Mouse (Mus musculus) intestine, embryonic 14.5 days (tissue): Measurements from ENCODE around the gene Plaur. TPM values are rescaled to one million over a fixed set of nuclear protein-coding genes. Genes with fewer than 3 reads are reported as not detected.

Source experiments
- ATAC-seq: fragments of 200-750 bp; cut with Nextera tagmentation; replicated peaks from 2 replicates; pipeline ENCODE4 v1.8.0; 2017; ENCODE audit warnings: low read depth, moderate number of reproducible peaks, moderate TSS enrichment, moderate library complexity; ENCODE audit not compliant: low FRiP score, low TSS enrichment
- DNase-seq: peaks from one replicate; pipeline ENCODE4 v3.0.0-alpha.2; 2018; ENCODE audit warnings: low spot score
- H3K27ac ChIP-seq: fragments of 300-500 bp; sonication (generic); 2 replicates; pipeline ENCODE4 v1.5.1; 2014; ENCODE audit warnings: low read depth, mild to moderate bottlenecking, control low read depth
- H3K27me3 ChIP-seq: fragments of 300-500 bp; sonication (generic); replicated peaks from 2 replicates; pipeline ENCODE4 v1.6.1; 2014; ENCODE audit warnings: low read length, control low read depth; ENCODE audit not compliant: control insufficient read depth, insufficient read depth
- H3K36me3 ChIP-seq: fragments of 300-500 bp; sonication (generic); 2 replicates; pipeline ENCODE4 v1.6.1; 2014; ENCODE audit warnings: low read length, control low read depth; ENCODE audit not compliant: control insufficient read depth, insufficient read depth
- H3K4me1 ChIP-seq: fragments of 300-500 bp; sonication (generic); replicated peaks from 2 replicates; pipeline ENCODE4 v1.6.1; 2014; ENCODE audit warnings: low read length, control low read depth, mixed read lengths; ENCODE audit not compliant: control insufficient read depth, insufficient read depth
- H3K4me2 ChIP-seq: fragments of 300-500 bp; sonication (generic); 2 replicates; pipeline ENCODE4 v1.6.1; 2014; ENCODE audit warnings: low read length
- H3K4me3 ChIP-seq: fragments of 300-500 bp; sonication (generic); 2 replicates; pipeline ENCODE4 v1.5.1; 2014; ENCODE audit warnings: low read depth, low read length, control low read depth, mixed read lengths
- H3K9ac ChIP-seq: fragments of 300-500 bp; sonication (generic); 2 replicates; pipeline ENCODE4 v1.6.1; 2014; ENCODE audit warnings: mild to moderate bottlenecking, low read length
- H3K9me3 ChIP-seq: fragments of 300-500 bp; sonication (generic); 2 replicates; pipeline ENCODE4 v1.6.1; 2016; ENCODE audit warnings: low read length, control low read depth; ENCODE audit not compliant: control insufficient read depth
- WGBS: fragments of 180-500 bp; shearing (Covaris S2); extraction: QIAGEN DNeasy Blood & Tissue Kit; methylation state at CpG from one replicate; pipeline ENCODE4 v1.1.7; 2014; 5-methylcytosine and 5-hydroxymethylcytosine counted together
- polyA plus RNA-seq: library from polyadenylated mRNA; unstranded; fragments of >200 nt; fragmentation: Nextera tagmentation; extraction: Ambion mirVana; gene quantifications from 2 replicates; pipeline ENCODE4 v1.2.1, GENCODE M21; 2014

The Plaur gene
- polyA plus RNA-seq, 1 experiment from 2014 or later: 10.0 TPM

GRCm38 (mm10) chr7:24451855-24452311 is 10.4 kb upstream of the Plaur start, which contains the start of gene Irgc1:
Irgc1 (minus strand) TSS chr7:24452297.
- Histone ChIP-seq H3K4me2 (no peak within 1 kb of the TSS), H3K4me3 (no peak within 1 kb of the TSS), H3K36me3 (no peaks in the 10 kb centered on the region), H3K9ac (no peak within 1 kb of the TSS), H3K27me3 (no peaks in the 10 kb centered on the region), H3K4me1 (no peaks in the 10 kb centered on the region), H3K27ac (no peak within 1 kb of the TSS), H3K9me3 (no peaks in the 10 kb centered on the region)
- no peak for ATAC-seq
- 69% methylated on average over 9 of the region's 9 CpGs for WGBS
- DNase-seq: no peak

GRCm38 (mm10) chr7:24454199-24454598 is 8.1 kb upstream of the Plaur start:
- Histone ChIP-seq H3K9me3 (no peaks in the 10 kb centered on the region), H3K4me1 (0 out of 2 replicates have a peak, but pooled peaks cover 5% of the 10 kb centered on the region), H3K4me2 (no peak overlapping the region), H3K27me3 (no peaks in the 10 kb centered on the region), H3K36me3 (no peaks in the 10 kb centered on the region), H3K4me3 (no peak overlapping the region), H3K9ac (no peak overlapping the region), H3K27ac (no peak overlapping the region)
- ATAC-seq (no peak), DNase-seq (no peak)
- 78% methylated on average over 2 of the region's 2 CpGs for WGBS

- ATAC-seq: no peak
- WGBS: 74% methylated on average over 5 of the region's 5 CpGs
- H3K9ac ChIP-seq: no peak overlapping the region
- no peak overlapping the region for H3K4me2 ChIP-seq
- peaks cover 10% of the 10 kb centered on the region; the same call in 1 of the 2 replicates for H3K4me1 ChIP-seq
- no peak overlapping the region for H3K4me3 ChIP-seq
- H3K9me3 ChIP-seq: no peaks in the 10 kb centered on the region
- DNase-seq: no peak
- H3K27ac ChIP-seq: no peak overlapping the region
- H3K27me3 ChIP-seq: no peaks in the 10 kb centered on the region
- H3K36me3 ChIP-seq: no peaks in the 10 kb centered on the region
Observed at GRCm38 (mm10) chr7:24455726-24456125, 6.6 kb upstream of the Plaur start.

GRCm38 (mm10) chr7:24457726-24458370 is 4.4 kb upstream of the Plaur start:
- ATAC-seq (no peak), DNase-seq (no peak)
- no peak overlapping the region for H3K27ac ChIP-seq
- peaks cover 18% of the 10 kb centered on the region for H3K4me1 ChIP-seq
- no peak overlapping the region for H3K9ac ChIP-seq
- no peaks in the 10 kb centered on the region for H3K36me3 ChIP-seq
- 43% methylated on average over 10 of the region's 10 CpGs for WGBS
- no peak overlapping the region for H3K4me2 ChIP-seq
- H3K4me3 ChIP-seq: no peak overlapping the region
- no peaks in the 10 kb centered on the region for H3K9me3 ChIP-seq
- no peaks in the 10 kb centered on the region for H3K27me3 ChIP-seq

GRCm38 (mm10) chr7:24459440-24459839 is 2.8 kb upstream of the Plaur start:
- Histone ChIP-seq H3K36me3 (no peaks in the 10 kb centered on the region), H3K9ac (no peak overlapping the region), H3K27me3 (no peaks in the 10 kb centered on the region), H3K9me3 (no peaks in the 10 kb centered on the region), H3K27ac (no peak overlapping the region), H3K4me2 (peak overlapping the region; percentile 8; the same call in 1 of the 2 replicates), H3K4me3 (no peak overlapping the region), H3K4me1 (peaks cover 24% of the 10 kb centered on the region)
- WGBS: 68% methylated on average over 5 of the region's 5 CpGs
- peak; percentile 30; the same call in 1 of the 2 replicates for ATAC-seq
- DNase-seq: no peak

- Histone ChIP-seq H3K27ac (no peak overlapping the region), H3K9ac (no peak overlapping the region), H3K36me3 (no peaks in the 10 kb centered on the region), H3K4me3 (no peak overlapping the region), H3K27me3 (no peaks in the 10 kb centered on the region), H3K4me1 (peaks cover 24% of the 10 kb centered on the region), H3K4me2 (peak overlapping the region; percentile 8; the same call in 1 of the 2 replicates), H3K9me3 (no peaks in the 10 kb centered on the region)
- ATAC-seq (peak; percentile 37; the same call in 1 of the 2 replicates), DNase-seq (no peak)
- 54% methylated on average over 3 of the region's 3 CpGs for WGBS
Observed at GRCm38 (mm10) chr7:24459843-24460242, 2.4 kb upstream of the Plaur start.

- no peak for DNase-seq
- Histone ChIP-seq H3K4me1 (peaks cover 24% of the 10 kb centered on the region), H3K9me3 (no peaks in the 10 kb centered on the region), H3K9ac (no peak overlapping the region), H3K4me3 (no peak overlapping the region), H3K27me3 (no peaks in the 10 kb centered on the region), H3K36me3 (no peaks in the 10 kb centered on the region), H3K4me2 (no peak overlapping the region; the same call in 1 of the 2 replicates), H3K27ac (peak overlapping the region; percentile 51; the same call in 1 of the 2 replicates)
- ATAC-seq: no peak
- WGBS: 44% methylated on average over 14 of the region's 14 CpGs
Observed at GRCm38 (mm10) chr7:24461376-24462051, 770 bp upstream of the Plaur start.

GRCm38 (mm10) chr7:24466835-24467234 is 4.6 kb downstream of the Plaur start:
- no peaks in the 10 kb centered on the region for H3K27me3 ChIP-seq
- no peak for ATAC-seq
- WGBS: 91% methylated on average over 6 of the region's 6 CpGs

More at GRCm38 (mm10) chr7:24466835-24467234, 4.6 kb downstream of the Plaur start:
- H3K9me3 ChIP-seq: no peaks in the 10 kb centered on the region
- H3K36me3 ChIP-seq: no peaks in the 10 kb centered on the region
- no peak overlapping the region for H3K27ac ChIP-seq
- no peak overlapping the region for H3K9ac ChIP-seq
- H3K4me1 ChIP-seq: peaks cover 11% of the 10 kb centered on the region
- H3K4me2 ChIP-seq: no peak overlapping the region
- H3K4me3 ChIP-seq: no peak overlapping the region
- DNase-seq: no peak
